Mouse (Mus musculus) gonadal fat pad, adult 2 months (tissue): ENCODE measurements at regions not wholly inside any gene's neighbourhood (a gene's known extent, or its start where the extent isn't known, plus 50 kb on each side); places are given as distances from the start of the nearest gene placed in this dataset.

Source experiments
- DNase-seq: peaks from one replicate; pipeline ENCODE4 v3.0.0-alpha.2; 2012; ENCODE audit warnings: low read depth

DNA sequence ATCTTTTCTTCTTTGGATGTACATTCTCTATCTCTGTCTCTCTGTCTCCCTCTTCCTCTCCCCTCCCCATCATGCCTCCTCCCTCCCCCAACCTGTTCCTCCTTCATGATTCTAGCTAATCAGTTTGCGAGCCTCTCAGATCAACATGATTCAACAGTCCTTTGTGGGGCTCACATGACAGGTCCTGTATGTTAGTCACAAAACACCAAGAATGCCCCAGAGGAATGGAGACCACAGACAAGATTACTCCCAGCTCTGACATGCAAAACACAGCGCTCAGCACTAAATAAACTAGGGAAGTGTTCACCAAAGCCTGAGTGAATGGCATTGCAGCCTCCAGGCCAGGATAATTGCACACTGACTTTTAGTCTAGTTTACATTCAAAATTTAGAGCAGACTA is 150.6 kb upstream of the Foxq1 start:
- DNase-seq = no peak

DNA sequence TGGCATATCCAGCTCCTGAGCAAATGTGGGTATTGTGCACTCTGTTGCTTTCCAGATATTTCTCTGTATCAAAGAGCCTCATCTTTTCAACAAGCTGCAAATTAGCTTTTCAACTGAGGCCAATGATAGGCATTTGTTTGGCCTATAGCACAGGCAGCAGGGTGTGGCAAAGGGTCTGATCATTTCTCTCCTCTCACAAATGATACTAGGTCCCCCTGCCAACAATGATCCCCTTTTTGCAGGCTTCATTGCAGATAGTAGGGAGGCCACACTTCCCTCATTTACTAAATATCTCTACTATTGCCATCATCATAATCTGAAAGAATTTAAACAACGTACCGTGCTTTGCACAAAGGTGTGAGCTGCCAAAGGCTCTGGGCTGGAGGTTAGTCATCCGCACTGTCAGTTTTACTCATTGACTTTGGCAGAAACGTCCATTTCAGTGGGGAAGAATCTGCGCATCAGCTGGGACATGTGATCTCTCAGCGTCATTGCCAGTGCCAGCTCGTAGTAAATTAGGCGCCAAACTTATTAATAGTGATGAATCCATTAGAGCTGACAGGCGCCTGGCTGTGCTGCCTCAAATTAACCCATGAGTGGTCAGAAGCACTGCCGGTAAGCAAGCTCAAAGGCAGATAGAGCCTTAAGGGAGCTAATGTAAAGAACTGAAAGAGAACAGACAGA is 147.4 kb upstream of the Foxq1 start:
- peak; percentile 5 for DNase-seq

DNA sequence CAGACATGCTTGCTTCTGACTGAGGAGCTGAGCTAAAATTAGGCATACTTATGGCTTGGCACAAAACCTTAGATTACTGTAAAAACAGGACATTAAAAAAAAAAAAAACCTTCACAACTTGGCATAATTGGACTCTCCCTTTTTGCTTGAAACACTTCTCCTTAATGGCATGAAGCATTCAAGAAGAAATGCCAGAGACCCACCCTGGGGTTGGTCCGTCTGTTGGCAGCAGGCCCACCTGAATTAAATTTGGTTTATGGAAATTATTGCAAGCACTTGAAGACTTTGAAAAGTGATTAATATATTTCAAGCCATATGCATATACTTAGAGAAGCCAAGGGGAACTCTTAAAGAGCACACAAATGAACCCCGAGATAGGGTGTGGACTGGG is 146.8 kb upstream of the Foxq1 start:
- DNase-seq = no peak

DNA sequence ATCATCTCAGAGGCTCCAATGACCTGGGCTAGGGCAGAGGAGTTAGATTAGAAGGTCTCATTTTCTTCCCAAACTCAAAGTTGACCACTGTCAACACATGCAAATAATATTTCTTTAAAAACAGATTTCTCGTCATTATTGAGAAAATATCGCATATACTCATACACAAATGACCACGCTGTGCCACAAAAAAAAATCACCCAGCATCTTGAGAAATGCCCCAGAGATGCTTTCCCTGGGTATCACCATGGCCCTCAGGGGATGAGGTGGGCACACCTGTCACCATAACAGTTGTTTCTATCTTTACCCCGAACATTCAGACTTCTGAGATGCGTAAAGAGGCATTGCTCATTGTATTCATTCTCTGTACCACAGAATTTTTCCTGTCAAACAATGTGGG is 134.4 kb upstream of the Foxq1 start:
- DNase-seq = no peak

DNA sequence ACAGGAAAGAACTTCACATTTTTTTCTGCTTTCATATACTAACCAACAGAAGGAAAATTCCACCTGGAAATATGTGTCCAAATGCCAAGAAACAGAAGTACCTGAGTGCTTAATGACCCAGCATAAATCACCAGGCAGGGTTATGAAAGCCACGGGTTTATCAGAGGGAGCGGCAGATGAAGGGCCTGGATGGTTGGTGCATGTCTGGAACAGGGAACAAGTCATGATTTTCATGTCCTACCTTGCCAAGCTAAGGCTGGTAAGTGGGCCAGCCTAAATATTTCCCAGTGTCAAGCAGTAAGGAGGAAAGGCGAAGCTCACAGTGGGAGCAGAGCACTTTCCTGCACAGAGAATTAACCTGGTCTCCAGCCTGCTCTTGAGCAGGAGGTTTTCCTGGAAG is 132.3 kb upstream of the Foxq1 start:
- no peak for DNase-seq

DNA sequence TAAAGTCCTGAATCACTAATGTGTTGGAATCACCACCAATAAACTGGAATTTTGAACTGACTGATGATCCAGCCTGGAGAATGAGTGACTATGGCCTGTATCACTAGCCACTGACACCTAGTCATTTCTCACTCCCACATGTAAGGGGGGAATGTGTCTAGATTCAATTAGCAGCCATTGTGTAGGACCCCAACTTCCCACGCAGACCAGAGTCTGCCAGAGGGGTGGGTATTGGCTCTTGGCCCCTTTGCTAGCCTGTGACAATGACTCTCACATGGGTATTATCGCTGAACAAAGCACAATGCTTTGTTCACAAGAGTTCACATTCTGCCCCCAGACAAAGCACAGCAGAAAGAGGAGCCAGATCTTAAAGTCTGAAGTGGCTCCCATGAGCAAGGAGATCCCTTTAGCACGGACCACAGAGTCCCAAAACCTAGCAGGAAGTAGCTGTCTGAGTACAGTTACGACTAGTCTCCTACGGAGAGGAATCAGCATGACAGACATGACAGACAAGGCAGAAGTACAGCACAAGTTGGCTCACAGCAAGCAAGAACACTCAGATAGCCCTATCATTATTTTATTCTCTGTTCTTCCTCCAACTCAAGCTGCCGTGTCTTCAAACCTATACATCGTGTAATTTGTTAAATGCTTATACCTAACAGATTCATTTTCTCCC is 130.0 kb upstream of the Foxq1 start:
- no peak for DNase-seq

DNA sequence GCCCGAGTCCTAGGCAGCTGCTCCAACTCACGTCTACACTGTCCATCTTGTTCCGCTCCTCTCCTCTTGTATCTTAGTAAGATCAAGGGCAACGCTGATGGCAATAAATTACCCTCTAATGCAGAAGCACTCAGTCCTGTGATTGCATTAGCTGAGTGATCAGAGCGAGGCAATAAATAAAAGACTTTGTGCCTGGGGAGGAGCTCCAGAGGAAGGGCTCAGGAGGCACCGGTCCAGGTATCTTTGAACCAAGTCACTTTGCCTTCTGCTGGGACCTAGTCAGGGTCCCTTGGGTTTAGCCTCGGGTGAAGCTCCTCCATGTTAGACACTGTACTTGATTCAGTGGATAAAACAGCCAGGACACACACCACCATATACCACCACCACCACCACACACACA is 119.5 kb upstream of the Foxq1 start:
- no peak for DNase-seq

DNA sequence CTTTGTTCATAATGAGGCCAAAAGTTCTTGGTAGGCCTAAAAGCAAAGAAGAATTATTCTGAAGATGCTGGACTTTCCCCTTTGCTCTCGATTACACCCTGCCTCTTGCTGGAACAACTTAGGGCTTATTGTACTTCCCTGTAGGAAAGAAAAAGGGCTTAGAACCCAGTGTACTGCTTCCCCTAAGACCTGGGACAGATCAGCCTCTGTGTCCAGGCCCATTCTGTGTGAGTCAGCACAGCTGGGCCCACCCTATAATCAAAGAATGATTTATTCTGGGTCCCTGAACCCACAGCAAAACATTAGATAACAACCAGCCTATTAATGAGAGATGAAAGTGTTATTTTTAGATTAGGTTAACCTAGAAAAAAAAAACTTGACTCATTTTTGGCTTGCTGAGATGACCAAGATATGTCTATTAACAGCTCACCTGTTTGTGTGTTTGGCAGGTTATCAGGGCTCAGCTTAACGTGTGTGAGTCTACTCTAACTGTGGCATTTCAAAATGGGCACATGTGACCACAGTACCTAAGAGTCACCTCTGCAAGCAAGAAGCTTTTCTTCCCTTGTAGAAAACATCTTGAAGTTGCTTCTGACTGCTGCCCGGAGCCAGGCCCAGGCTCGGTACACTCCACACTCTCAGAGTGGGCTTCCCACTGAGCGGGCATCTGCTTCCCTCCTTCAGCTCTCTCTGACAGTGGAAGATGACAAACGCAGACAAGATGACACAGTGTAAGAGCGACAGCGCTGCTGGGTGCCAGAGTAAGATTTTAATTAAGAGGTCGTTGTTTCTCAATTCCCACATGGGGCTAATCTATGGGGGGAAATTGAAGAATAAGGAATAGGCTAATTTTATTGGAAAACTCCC is 115.9 kb upstream of the Foxq1 start:
- no peak for DNase-seq

DNA sequence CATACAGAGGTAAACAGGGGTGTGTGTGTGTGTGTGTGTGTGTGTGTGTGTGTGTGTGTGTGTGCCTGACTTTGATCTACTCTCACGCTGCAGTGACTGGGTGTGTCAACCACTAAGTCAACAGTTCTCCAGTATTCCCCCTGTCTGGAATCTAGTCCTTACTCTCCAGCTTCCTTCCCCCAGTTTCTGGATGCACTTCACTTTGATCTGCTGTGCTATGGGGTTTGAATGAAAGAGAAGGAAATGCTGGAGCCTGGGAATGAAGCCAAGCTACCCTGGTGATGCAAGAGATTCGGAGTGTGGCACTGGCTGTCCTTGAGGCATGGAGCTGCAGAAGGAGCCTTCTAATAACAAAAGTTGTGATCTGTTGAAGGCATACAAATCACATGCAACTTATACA is 97.1 kb upstream of the Foxq1 start:
- no peak for DNase-seq

DNA sequence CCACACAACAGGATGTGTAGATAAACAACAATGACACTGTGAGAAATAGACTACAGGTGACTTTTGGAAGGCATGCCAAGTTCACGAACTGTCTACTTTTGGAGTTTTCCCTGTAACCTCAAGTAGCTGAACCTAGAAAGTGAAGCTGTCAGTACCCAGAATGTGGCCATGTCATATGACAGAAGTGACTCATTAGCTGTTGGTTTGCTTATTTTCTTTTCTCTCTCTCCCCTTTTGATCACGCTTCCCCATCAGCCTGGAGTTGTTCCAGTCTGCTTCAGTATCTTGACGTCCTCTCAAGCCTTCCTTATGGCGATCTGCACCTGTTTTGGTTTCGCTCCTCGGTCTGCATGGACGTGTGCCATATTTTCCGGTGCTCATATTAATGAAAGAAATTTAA is 90.8 kb upstream of the Foxq1 start:
- no peak for DNase-seq

DNA sequence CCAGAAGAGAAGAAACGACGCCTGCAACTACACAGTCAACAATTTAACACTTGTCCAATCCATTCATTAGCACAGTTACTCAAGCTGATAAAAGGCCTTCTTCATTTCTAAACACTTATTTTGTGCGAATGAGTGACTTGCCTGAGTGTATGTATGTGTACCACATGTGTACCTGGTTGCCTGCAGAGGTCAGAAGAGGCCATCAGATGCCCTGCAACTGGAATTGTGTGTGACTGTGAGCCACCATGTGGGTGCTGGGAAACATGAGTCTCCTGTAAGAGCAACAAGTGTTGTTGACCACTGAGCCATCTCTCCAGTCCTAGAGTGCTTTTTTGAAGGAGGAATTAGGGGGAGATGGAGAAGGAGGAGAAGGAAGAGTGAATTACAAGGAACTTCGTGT is 90.2 kb upstream of the Foxq1 start:
- no peak for DNase-seq

DNA sequence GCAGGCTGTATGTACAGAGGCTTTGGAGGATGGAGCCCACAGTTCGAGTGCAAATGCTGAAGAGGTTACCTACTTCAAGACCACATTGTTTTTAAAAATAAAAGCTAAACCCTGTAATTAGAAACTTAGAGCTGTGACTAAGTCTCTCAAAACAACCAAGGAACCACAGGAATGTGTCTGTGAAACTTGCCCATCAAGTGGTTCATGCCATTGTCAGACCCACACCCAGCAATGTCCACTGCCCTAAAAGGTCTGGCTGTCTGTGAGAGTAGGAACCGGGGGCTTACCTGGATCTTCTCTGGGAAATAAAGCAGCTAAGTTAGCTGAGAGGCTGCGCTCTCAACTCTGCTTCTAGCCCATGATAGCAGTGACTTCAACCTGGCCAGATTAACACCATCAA is 87.8 kb upstream of the Foxq1 start:
- no peak for DNase-seq

DNA sequence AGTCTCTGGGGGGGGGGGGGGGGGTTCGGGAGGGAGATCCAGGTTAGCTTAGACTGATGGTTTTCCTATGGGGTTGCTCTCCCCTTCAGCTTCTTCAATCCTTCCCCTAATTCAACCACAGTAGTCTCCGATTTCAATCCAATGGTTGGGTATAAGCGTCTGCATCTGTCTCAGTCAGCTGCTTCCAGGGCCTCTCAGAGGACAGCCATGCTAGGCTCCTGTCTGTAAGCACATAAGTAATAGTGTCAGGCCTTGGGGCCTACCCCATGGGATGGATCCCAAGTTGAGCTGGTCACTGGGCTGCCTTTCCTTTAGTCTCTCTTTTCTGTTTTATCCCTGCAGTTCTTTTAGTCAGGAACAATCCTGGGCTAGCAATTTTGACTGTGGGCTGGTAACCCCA is 87.0 kb upstream of the Foxq1 start:
- no peak for DNase-seq

DNA sequence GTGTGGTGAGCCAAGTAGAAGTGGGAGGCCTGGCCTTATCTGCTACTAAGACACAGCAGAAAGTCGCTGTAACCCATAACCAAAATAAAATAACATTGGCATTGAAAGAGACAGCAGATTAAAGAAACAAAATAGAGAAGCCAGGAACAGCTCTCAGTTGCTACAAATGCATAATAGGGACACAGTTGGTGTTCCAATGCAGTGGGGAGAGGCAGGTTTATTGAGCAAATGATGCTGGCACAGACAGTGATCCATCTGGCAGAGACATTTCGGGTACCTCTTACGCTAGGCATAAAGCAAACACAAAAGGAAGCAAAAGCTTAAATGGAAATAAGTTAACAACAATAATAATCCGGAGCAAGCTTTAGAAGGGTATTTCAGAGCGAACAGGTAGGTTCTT is 83.6 kb upstream of the Foxq1 start:
- no peak for DNase-seq

DNA sequence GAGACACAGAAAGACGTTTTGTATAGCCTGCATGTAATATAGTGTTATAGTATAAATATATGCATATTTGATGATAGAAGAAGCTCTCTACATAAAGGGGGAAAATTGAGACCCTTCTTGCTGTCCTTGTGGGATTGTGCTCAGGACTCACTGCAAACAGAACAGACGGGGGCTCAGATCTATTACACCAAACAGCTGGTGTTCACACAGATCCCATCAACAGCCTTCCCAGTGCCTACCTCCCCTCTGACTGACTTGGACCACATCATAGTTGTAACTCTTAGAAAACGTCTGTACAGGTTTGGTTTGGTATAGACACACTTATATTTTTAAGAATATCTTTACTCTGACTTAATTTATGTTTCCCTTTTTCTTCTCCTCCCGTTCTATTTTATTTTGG is 83.1 kb upstream of the Foxq1 start:
- DNase-seq = no peak

DNA sequence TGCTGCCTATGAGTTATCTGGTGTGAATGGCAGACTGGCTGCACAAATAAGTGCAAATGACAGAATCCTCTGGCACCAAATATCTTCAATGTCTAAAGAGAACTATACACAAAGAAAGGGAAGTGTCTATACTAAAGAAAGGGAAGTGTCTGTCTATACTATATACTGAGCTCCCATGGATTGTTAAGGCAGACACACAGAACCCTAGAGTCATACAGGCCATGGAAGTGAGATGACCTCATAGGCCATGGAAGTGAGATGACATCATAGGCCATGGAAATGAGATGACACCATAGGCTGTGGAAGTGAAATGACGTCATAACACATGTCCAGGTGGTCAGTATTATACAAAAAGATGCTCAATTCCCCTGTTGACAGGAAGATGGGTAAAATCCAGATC is 82.7 kb upstream of the Foxq1 start:
- no peak for DNase-seq

DNA sequence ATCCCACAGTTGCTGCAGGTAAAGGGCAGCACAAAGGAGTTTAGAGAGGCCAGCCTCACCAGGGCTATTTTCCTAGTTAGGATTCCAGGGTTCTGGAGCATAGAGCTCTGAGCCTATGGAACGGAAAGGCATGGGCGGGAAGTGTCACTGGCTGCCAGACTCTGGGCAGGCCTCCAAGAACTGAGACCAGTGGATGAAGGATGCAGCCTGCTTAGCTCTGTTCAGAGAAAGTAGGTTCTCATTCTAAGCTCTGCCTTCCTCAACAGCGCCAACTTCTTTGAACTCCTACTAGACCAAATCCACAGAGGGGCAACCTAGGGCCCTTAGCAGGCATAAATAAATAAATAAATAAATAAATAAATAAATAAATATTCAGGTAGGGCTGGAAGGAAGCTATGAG is 80.1 kb upstream of the Foxq1 start:
- DNase-seq = no peak

DNA sequence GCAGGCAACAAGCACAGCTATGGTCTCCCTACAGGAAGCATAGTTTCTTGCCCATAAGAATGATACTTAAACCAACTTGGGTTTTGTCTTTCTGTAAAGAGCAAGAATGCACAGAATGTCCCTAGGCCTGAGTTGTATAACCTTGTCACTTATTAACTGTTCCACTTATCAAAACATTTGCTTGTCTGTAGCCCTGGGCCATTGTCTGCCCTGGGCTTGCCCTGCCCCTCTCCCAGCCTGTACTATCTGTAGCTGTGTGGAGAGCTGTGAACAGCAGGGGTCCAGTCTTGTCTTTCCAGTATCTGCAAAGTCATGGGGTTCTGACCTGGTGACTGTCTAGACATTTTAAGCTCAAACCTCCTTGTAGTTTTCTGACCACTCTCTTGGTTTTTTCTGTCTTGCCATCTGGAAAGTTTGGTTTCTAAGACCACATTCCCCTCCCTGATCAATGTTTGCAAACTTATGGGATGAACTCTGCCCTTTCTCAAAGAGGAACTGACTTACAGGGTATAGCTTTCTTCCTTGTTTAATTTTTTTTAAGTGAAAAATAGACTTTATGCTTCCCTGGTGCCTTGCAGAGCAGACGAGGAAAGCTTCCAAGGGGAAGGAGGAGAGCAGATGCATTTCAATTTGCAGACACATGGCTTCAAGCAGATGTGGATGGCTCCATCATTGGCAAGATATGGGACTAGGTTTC is 78.6 kb upstream of the Foxq1 start:
- DNase-seq = no peak

DNA sequence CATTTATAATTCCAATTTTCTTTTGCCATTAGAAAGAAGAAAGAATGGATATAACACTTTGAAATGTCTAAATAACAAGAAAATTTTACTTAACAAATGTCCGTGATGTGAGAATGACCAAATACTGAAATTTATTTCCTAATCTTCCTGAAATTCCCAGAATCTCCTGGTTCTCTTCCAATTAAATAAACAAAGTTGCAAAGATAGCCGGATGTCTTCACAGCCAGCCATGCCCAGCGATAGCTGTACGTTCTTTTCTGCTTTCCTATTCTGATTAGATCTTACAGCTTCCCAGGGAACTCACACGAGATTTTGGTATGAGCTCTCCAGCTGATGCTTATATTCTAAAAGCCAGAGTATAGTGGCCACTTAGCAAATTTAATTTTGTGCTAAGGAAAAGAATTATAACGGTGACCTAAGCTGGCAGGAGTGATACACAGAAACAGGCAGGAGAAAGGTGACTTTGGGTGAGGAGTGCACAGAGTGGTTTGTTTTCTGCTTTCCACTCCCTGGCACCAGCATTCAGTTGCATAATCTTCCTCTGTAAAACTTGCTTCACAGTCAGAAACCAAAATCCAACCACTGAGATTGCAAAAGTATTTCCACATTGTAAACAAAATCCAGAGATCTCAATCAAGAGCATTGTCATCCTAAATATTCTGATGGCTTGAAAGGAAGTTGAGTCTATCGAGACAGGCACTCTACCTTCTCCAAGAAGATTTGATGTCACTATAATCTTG is 74.7 kb upstream of the Foxq1 start:
- no peak for DNase-seq

DNA sequence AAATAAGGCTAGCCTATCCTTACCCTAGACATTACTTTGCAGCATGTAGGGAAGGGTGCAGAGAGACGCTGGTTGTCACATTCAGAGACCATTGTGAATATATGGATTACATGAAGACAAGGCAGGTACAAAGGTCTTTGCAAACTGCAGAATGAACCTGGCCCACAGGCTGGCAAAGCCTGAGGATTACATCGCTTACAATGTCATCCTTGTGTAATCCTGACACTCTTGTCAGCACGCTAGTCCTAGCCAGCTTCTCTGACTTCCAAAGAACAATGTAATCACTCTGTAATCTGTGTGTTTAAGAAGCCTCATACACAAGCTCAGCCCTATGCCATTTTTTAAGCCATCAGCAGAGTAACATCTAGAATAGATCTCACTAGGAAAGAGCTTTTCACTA is 69.6 kb upstream of the Foxq1 start:
- DNase-seq = peak; percentile 47

DNA sequence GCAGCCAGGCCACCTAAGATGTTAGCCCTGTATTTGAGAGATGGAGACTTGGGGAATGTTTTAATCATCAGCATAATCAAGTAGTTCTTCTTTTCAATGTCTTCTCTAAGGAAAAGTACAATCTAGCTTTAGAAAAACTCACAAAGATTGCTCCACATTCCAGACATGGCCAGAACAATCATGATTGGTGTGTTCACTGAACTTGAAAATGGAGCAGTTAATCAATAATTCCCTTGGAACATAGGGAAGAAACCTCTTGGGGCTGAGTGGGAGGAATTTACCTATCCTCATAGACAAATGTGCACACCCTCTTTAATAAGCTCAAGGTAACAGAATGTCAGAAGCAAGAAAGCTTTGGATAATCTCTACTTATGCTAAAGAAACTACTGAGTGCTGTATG is 67.7 kb upstream of the Foxq1 start:
- DNase-seq = no peak

DNA sequence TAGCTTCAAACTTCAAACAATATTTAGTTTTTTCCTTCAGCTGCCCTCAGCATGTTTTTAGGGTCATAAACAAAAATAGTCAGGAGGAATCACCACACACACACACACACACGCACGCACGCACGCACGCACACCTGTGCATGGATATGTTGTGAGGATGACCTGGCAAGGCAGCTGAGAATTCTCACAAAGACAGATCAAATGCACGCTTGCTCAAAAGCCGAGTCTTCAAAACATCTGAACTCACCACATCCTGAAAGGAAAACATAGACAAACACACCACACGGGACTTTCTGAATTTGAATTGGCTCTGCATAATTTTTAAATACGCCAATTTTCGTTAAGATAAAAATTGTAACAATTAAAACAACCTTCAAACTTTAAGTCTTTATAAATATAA is 52.7 kb upstream of the Foxq1 start:
- no peak for DNase-seq
